Comparison of ENCODE assay signal across 10 mouse cellular contexts in genomic region chr1:151708966-151709733, GRCm38 (mm10). TPM values are rescaled to one million over a fixed set of nuclear protein-coding genes. Genes with fewer than 3 reads are reported as not detected.
DNase-seq lines count a peak whose midpoint lies in the region; ATAC-seq lines count a peak whose summit lies in the region.
"Had no signal": no experiment of that assay in that cellular context is flagged by ENCODE, and none has a peak within 500 bp of the region (broad histone marks: within the 10 kb centered on the region; RNA-seq: fewer than 3 reads in every experiment).

No protein-coding gene starts in this region.

- H3K9ac ChIP-seq in heart, embryonic 14.5 days (ENCODE audit: low read length): no peak overlapping the region
- H3K9ac ChIP-seq in neural tube, embryonic 15.5 days (replicated peaks): no peak overlapping the region
- no peak overlapping the region for H3K9ac ChIP-seq in forebrain, embryonic 15.5 days (replicated peaks)

- no peak for ATAC-seq in heart, embryonic 14.5 days (ENCODE audit: insufficient number of reproducible peaks, insufficient read depth, low FRiP score, low read depth)
- no peak for ATAC-seq in neural tube, embryonic 15.5 days (ENCODE audit: low FRiP score)
- no peak for ATAC-seq in forebrain, embryonic 15.5 days (replicated peaks)
- ATAC-seq: Patski had no signal

- H3K27me3 ChIP-seq in heart, embryonic 14.5 days (ENCODE audit: control insufficient read depth, insufficient read depth, low read length): no peaks in the 10 kb centered on the region
- H3K27me3 ChIP-seq in neural tube, embryonic 15.5 days (replicated peaks): no peaks in the 10 kb centered on the region
- H3K27me3 ChIP-seq in forebrain, embryonic 15.5 days: no peaks in the 10 kb centered on the region
- H3K27me3 ChIP-seq: Patski had no signal

- 40% methylated on average over 13 of the region's 13 CpGs for WGBS in heart, embryonic 14.5 days
- 61% methylated on average over 13 of the region's 13 CpGs for whole genome bisulfite sequencing in neural tube, embryonic 15.5 days
- whole genome bisulfite sequencing in forebrain, embryonic 15.5 days: 67% methylated on average over 13 of the region's 13 CpGs

- H3K4me1 ChIP-seq in heart, embryonic 14.5 days (ENCODE audit: control insufficient read depth in 2 of 2, insufficient read depth in 2 of 2, low read length in 2 of 2): peaks cover 9 to 19% of the 10 kb centered on the region in 2 experiments
- peaks cover 8% of the 10 kb centered on the region; the same call in 1 of the 2 replicates for H3K4me1 ChIP-seq in neural tube, embryonic 15.5 days
- H3K4me1 ChIP-seq in forebrain, embryonic 15.5 days: 0 out of 2 replicates have a peak, but pooled peaks cover 3% of the 10 kb centered on the region

- H3K36me3 ChIP-seq in heart, embryonic 14.5 days (ENCODE audit: control insufficient read depth, insufficient read depth, low read length): no peaks in the 10 kb centered on the region
- no peaks in the 10 kb centered on the region for H3K36me3 ChIP-seq in neural tube, embryonic 15.5 days
- H3K36me3 ChIP-seq in forebrain, embryonic 15.5 days: no peaks in the 10 kb centered on the region

- no peaks in the 10 kb centered on the region for H3K9me3 ChIP-seq in heart, embryonic 14.5 days (ENCODE audit: control insufficient read depth, low read length)
- H3K9me3 ChIP-seq in neural tube, embryonic 15.5 days (replicated peaks): no peaks in the 10 kb centered on the region
- no peaks in the 10 kb centered on the region for H3K9me3 ChIP-seq in forebrain, embryonic 15.5 days

- no peak for DNase-seq in heart, adult 11 months
- DNase-seq in 3T3-L1 (ENCODE audit: low read depth, low spot score): peak; percentile 70
- DNase-seq in NIH3T3 (ENCODE audit: low read depth): peak; percentile 48
- DNase-seq in kidney, postnatal 10 days: peak; percentile 79
- DNase-seq in Muller cell, postnatal 12 days (ENCODE audit: inconsistent ontology term): no peak
- DNase-seq: thymus, adult 18-20 months had no signal

- no peak overlapping the region for H3K4me3 ChIP-seq in heart, embryonic 14.5 days (ENCODE audit: control insufficient read depth in 1 of 2, insufficient read depth in 1 of 2, low read depth in 1 of 2, low read length in 2 of 2)
- no peak overlapping the region for H3K4me3 ChIP-seq in neural tube, embryonic 15.5 days (replicated peaks)
- no peak overlapping the region for H3K4me3 ChIP-seq in forebrain, embryonic 15.5 days

- H3K4me2 ChIP-seq in heart, embryonic 14.5 days (ENCODE audit: low read length): peak overlapping the region; percentile 40
- no peak overlapping the region for H3K4me2 ChIP-seq in neural tube, embryonic 15.5 days
- no peak overlapping the region for H3K4me2 ChIP-seq in forebrain, embryonic 15.5 days (replicated peaks)

- H3K27ac ChIP-seq in heart, embryonic 14.5 days (replicated peaks in 1 of 2; ENCODE audit: control insufficient read depth in 1 of 2, insufficient read depth in 1 of 2, low read depth in 2 of 2, low read length in 2 of 2): peak overlapping the region; percentile 17 to 43; a peak in 2 of 4 replicates
- H3K27ac ChIP-seq in neural tube, embryonic 15.5 days (replicated peaks): no peak overlapping the region
- H3K27ac ChIP-seq in forebrain, embryonic 15.5 days (replicated peaks): no peak overlapping the region

RNA-seq across cellular contexts. Expression of gene Edem3, which starts 46.0 kb away (rescaled TPM):
- 17.1 and 17.5 TPM in 2 replicates for polyA plus RNA-seq in heart, embryonic 14.5 days (2014; fragmentation: Nextera tagmentation; extraction: Ambion mirVana)
- 15.2 and 16.9 TPM in 2 replicates for polyA plus RNA-seq in neural tube, embryonic 15.5 days (2015; fragmentation: Nextera tagmentation; extraction: Ambion mirVana)
- 17.4 and 19.2 TPM in 2 replicates for polyA plus RNA-seq in forebrain, embryonic 15.5 days (2015; fragmentation: Nextera tagmentation; extraction: Ambion mirVana)

Comparison
In these comparisons a context has a peak if more than half of its experiments do, and no peak if none do; other contexts are left out.
1. H3K27ac ChIP-seq: peak in heart, embryonic 14.5 days (2 of 2); none in neural tube, embryonic 15.5 days (single experiment) and forebrain, embryonic 15.5 days (single experiment).
2. DNase-seq: peak in 3T3-L1 (single experiment), NIH3T3 (single experiment) and kidney, postnatal 10 days (single experiment); none in heart, adult 11 months (single experiment) and Muller cell, postnatal 12 days (single experiment).